Mouse (Mus musculus): ENCODE measurements around the gene Frmd4a.

Frmd4a gene

DNA sequence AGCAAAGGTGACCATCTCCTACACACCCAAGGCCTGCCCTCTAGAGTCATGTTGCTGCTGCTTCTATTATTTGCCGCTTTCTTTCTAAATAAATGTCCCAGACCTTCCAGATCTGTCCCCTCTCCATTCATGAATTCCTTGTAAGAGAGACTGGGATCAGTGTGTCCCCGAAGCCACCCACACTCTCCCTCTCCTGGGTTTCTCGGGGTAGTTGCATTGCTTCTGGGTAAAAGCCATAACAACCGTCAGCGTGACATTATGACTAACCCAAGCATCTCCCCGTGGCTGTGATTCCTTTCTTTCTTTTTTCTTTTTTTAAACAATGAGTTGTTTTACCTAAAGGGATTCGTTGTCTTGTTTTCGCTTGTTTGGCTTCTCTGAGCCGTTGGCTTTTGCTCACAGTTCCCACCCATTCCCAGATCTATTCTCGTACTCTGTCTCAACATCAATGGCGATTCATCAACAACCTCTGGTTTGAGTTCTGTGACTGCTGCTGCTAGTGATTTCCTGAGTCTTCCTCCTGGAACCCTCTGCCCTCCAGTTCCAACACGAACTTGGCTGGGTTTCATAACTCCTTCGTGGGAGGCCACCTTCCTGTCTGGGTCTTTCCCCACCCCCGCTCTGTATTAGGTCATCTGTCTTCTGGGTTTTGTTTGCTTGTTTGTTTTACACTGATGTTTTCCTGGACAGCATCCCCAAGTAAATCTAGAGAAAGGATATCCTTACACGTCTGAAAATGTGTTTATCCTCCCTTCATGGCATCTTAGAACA, 483.9 kb downstream of the Frmd4a start:
- no peak for DNase-seq

GRCm38 (mm10) chr2:4504413-4504812, 486.9 kb downstream of the Frmd4a start:
- no peak for DNase-seq

DNA sequence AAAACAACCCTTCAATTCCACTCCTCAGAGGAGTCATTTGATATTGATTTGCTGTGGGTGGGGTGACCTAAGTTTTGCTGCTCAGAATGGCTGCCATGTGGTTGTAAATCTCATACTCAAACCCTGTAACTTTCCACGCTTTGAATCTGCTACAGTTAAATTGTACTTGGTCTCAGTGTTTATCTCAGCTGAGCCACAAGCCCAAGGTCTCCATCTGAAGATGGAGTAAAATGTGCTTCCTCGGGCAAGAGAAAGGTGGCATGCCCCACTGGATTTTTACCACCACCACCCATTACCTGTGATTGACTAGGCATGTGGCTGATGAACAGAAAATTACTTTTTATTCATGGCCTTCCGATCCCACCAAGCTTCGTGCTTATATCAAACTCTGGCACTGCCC, 488.2 kb downstream of the Frmd4a start:
- no peak for DNase-seq

DNA sequence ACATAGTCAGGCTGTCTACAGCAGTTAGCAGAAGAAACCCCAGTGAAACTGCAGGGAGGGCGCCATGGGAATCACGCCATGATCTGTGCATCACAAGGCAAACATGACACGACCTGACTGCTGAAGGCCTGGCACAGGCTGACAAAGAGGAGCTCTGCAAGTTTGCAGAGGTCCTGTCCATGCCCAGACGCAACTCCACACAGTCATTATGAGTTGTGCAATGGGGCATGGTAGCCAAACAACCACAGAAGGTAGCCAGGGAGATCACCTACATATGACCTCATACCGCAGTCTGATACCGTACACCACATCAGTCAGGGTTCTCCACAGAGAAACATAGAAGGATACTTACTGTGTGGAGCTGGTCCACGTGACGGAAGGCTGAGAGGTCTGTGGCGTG, 489.1 kb downstream of the Frmd4a start:
- DNase-seq = no peak

DNA sequence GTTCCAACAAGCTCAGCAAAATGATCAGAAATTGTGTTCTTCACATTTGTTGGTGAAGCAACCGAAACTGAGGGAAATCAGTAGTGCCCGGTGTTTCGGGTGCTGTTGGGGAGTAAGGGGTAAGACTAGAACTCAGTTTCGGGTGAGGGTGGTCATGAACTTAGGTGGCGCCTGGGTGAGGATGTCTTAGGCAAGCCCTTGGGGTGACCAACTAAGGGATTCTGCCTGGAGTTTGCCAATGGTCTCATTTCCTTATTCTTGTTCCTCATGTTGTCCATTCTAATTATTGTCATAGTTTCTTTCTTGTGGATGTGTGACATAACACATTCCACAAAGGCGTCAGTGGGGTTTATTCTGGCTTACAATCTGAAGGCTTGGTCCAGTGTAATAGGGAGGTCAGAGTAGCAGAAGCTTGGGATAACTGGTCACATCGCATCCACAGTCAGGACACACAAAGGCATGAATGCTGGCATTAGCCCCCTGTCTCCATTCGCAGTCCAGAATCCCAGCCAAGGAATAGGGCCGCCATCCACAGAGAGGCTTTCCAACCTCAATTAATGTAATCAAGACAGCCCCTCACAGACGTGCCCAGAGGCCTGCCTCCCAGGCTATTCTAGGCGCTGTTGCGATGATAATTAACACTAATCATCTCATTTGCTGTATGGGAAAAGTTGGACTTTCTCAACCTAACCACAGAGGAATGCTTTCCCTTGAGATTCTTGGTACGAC, 490.5 kb downstream of the Frmd4a start:
- DNase-seq = no peak

DNA sequence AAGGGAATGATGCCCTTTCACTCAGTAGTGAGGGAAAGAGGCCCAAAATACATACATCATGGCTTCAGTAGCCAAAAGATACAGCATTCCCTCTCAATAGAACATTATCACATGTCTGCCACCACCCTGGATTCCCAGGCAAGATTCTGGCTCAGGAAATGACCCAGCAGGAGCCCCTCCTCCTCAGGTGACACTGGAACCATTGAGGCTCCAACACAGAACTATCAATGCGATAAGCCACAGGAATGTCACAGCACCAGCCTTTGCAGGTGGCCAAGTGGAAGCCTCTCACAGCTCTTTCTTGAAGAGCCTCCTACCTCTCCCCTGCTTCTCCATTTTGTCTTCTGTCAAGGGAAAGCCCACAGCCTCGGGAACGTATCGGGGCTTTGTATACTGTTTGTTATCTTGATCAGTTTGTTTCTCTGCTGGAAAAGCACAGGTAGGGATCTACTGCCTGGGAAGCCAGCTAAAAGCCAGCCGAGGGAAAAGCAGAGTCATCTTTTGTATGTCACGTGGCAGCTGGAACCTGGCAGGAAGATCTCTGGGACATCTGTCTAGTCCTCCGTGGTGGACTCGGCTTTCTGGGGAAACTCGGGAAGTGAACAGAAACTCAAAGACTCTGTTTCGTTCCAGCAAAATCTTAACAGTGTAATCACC, 491.6 kb downstream of the Frmd4a start:
- DNase-seq = peak; percentile 24 to 43

DNA sequence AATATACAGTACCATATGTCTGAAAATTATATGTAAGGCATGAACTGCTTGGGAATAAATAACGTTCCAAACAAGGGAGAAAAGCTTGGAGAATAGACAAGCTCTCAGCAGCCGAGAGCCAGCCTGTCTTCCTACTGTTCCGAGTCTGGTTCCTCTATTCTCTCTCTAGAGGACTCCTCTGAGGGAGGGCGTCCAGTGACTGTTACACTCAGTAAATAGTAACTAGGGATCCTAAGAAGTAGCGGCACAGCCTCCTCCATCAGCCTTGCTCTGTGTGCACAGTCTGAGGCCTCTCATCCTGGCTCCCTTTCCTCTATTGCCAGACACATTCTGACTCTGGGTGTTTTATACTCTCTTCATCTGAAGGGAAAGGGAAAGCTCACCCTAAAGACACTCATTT, 492.2 kb downstream of the Frmd4a start:
- no peak for DNase-seq

- DNase-seq = no peak
Measured at GRCm38 (mm10) chr2:4510208-4511079, 492.9 kb downstream of the Frmd4a start.

DNA sequence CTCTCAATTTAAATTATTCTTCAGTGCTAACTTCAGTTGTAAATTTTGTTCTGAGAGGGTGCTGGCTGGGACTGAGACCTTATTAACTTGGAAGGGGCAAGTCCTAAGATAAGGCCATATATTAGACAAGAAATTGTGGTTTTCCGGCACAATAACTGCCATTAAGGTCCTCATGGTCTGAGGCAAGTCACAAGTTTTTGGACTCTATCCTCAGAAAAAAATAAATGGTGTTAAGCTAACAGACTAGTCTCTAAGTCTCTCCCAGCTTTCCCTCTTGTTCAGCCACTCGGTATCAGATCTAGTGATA, 493.5 kb downstream of the Frmd4a start:
- no peak for DNase-seq

DNA sequence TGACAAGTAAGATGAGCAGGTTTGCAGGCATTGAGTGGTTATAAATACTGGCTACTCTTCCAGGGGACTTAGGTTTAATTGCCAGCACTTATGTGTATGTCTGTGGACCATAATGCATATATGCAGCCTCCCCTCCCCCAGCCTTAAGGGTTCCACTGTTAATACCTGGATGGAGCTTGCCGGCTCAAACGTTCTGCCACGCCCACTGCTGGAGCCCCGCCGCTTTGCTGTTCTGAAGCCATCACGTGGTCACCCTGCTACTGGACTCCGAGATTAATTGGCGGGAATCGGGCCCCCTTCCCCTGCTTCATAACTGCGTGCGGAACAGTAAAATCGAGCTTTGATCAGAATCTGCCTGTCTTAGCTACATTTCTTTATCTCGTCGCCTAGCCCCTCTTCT, 495.1 kb downstream of the Frmd4a start:
- DNase-seq = no peak

GRCm38 (mm10) chr2:4515910-4516309, 498.4 kb downstream of the Frmd4a start:
- no peak for DNase-seq

DNA sequence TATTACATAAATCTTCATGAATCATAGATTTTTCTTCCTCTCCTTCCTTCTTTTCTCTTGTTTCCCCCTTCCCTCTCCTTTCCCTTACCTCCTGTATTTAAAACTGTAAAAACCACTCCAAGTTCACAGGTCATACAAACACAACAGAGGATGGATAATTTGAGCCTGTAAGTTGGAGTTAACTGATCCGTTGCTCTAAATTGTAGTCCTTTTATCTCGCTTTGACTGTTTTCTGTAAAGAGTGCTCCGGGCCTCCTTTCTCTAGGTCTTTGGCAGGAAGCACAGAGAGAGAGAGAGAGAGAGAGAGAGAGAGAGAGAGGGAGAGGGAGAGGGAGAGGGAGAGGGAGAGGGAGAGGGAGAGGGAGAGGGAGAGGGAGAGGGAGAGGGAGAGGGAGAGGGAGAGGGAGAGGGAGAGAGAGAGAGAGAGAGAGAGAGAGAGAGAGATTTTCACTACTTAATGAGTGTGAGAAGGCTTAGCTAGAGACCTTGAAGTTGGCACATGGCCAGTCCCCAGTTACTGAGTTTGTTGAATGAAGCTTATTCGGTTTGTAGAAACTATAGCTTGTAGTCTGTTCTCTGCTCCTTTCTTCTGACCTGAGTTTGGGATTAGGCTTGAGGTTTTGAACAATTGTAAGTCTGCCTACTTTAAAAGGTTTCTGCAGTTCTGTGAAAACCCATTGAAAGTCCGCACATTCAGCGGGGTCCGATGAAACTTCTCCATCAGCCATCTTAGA, 499.5 kb downstream of the Frmd4a start:
- peak in 1 of 2 experiments; percentile 55 for DNase-seq

DNA sequence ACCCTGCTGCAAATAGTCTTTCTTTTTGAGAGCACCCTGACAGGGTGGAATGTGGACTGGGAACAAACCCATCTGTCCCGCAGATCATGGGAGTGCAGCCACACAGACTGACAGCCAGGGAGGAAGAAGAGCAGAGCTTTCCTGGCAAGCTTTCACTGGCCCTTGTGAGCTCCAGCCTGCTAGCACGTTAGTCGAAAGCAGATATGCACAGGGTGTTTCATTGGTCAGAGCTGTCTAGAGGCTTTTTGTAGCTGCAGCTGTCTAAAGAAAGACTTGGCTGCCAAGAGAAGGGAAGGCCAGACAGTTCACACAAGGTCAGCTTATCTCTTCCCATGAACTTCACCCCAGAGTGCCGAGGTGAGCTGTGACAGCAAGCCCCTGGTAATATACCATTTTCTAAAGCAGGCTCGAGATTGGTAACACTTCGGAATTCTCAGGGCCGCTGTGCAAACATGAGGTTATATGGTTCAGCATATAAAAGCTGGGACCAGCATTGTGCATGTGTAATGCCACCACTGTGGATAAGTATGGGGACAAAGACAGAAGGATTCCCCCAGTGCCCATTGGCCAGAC, 500.1 kb downstream of the Frmd4a start:
- DNase-seq = peak in 1 of 2 experiments; percentile 37

- no peak for DNase-seq
Measured at GRCm38 (mm10) chr2:4518549-4518948, 501.0 kb downstream of the Frmd4a start.

- DNase-seq = no peak
Measured at GRCm38 (mm10) chr2:4522769-4523487, 505.4 kb downstream of the Frmd4a start.

- DNase-seq = no peak
Measured at GRCm38 (mm10) chr2:4527094-4527493, 509.6 kb downstream of the Frmd4a start.

GRCm38 (mm10) chr2:4529254-4529729, 511.8 kb downstream of the Frmd4a start:
- no peak for DNase-seq

DNA sequence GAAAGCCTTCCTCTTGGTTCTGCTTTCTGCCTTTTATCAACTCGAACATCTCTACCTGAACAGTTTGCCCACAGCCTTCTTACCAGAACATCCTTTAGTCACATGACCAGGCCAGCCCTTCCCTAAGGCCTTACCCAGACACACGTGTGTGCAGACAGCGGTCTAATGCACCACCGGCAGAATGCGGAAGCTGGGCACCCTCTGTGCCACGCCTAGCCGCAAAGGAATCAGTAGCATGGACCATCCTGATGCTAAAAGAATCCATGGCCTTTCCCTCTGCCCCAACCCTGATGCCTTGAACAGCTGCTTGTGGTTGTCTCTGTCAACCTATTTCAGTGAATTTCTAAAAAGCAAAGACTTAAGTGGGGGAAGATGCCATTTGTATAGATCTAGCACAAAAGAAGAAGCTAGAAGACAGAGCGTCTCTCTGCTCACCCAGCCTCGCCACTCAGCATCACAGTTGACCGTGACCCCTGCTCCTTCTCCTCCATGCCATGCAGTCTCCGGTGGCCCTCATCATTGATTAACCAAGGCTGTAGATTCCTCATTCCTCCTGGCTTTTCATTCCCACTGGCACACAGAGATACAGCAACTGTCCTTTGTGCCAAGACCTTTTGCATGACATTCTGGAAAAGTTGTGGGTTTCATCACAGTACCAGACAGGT, 514.1 kb downstream of the Frmd4a start:
- no peak for DNase-seq

DNA sequence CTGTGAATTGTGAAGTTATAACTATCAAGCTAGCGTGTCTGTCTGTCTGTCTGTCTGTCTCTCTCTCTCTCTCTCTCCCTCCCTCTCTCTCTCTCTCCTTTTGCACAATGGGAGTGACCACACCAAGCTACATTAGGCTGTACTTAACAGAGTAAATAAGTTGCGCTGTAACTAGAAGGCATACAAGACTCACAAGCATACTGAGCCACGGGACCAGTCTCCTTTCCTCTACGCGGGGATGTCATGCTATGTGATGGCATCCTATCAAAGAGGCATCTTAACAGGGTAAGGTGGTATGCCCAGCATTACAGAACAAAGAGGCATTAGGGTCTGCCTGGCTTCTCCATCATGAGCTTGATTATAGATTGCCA, 514.7 kb downstream of the Frmd4a start:
- no peak for DNase-seq

GRCm38 (mm10) chr2:4532945-4533344, 515.4 kb downstream of the Frmd4a start:
- no peak for DNase-seq

All from cerebellum, postnatal 25 days (tissue).